Mouse (Mus musculus): ENCODE measurements around the gene Nt5c2.

Gene Nt5c2

GRCm38 (mm10) chr19:47014447-47015381 is at the start of gene Nt5c2, which contains the start of gene Ina:
Nt5c2 (minus strand) TSS chr19:47015153.
Ina (plus strand) TSS chr19:47014698.
- peak; percentile 93 for DNase-seq (ENCODE audit: low read depth, low spot score)

- DNase-seq (ENCODE audit: low read depth, low spot score), result no peak
Observed at GRCm38 (mm10) chr19:47057684-47058083, 42.7 kb upstream of the Nt5c2 start.

- DNase-seq (ENCODE audit: low read depth, low spot score), result no peak
Observed at GRCm38 (mm10) chr19:47053471-47053870, 38.5 kb upstream of the Nt5c2 start.

- no peak for DNase-seq (ENCODE audit: low read depth, low spot score)
Observed at GRCm38 (mm10) chr19:47052927-47053326, 38.0 kb upstream of the Nt5c2 start.

GRCm38 (mm10) chr19:47050271-47051032 is 35.5 kb upstream of the Nt5c2 start, which contains the start of gene Pcgf6:
Pcgf6 (minus strand) TSS chr19:47050906.
- DNase-seq (ENCODE audit: low read depth, low spot score), result peak; percentile 96

GRCm38 (mm10) chr19:47049840-47050239 is 34.9 kb upstream of the Nt5c2 start:
- no peak for DNase-seq (ENCODE audit: low read depth, low spot score)

GRCm38 (mm10) chr19:47049061-47049460 is 34.1 kb upstream of the Nt5c2 start:
- DNase-seq (ENCODE audit: low read depth, low spot score), result peak; percentile 43

- peak; percentile 97 for DNase-seq (ENCODE audit: low read depth, low spot score)
Observed at GRCm38 (mm10) chr19:47047236-47047833, 32.4 kb upstream of the Nt5c2 start.

GRCm38 (mm10) chr19:47046343-47046742 is 31.4 kb upstream of the Nt5c2 start:
- no peak for DNase-seq (ENCODE audit: low read depth, low spot score)

GRCm38 (mm10) chr19:47043608-47044007 is 28.7 kb upstream of the Nt5c2 start:
- no peak for DNase-seq (ENCODE audit: low read depth, low spot score)

GRCm38 (mm10) chr19:47040720-47041473 is 25.9 kb upstream of the Nt5c2 start:
- DNase-seq (ENCODE audit: low read depth, low spot score), result no peak

GRCm38 (mm10) chr19:47036596-47036995 is 21.6 kb upstream of the Nt5c2 start:
- no peak for DNase-seq (ENCODE audit: low read depth, low spot score)

- DNase-seq (ENCODE audit: low read depth, low spot score), result no peak
Observed at GRCm38 (mm10) chr19:47034916-47035315, 20.0 kb upstream of the Nt5c2 start.

GRCm38 (mm10) chr19:47031770-47032169 is 16.8 kb upstream of the Nt5c2 start:
- DNase-seq (ENCODE audit: low read depth, low spot score), result no peak

GRCm38 (mm10) chr19:47029796-47030195 is 14.8 kb upstream of the Nt5c2 start:
- no peak for DNase-seq (ENCODE audit: low read depth, low spot score)

GRCm38 (mm10) chr19:47026513-47026912 is 11.6 kb upstream of the Nt5c2 start:
- peak; percentile 25 for DNase-seq (ENCODE audit: low read depth, low spot score)

- DNase-seq (ENCODE audit: low read depth, low spot score), result peak; percentile 38
Observed at GRCm38 (mm10) chr19:47024954-47025353, 10.0 kb upstream of the Nt5c2 start.

- peak; percentile 56 for DNase-seq (ENCODE audit: low read depth, low spot score)
Observed at GRCm38 (mm10) chr19:47023546-47023945, 8.6 kb upstream of the Nt5c2 start.

GRCm38 (mm10) chr19:47022709-47023108 is 7.8 kb upstream of the Nt5c2 start:
- DNase-seq (ENCODE audit: low read depth, low spot score), result no peak

GRCm38 (mm10) chr19:47019326-47019725 is 4.4 kb upstream of the Nt5c2 start:
- peak; percentile 90 for DNase-seq (ENCODE audit: low read depth, low spot score)

GRCm38 (mm10) chr19:47018330-47018729 is 3.4 kb upstream of the Nt5c2 start:
- DNase-seq (ENCODE audit: low read depth, low spot score), result no peak

All from ZHBTc4 (cell line).